Mouse (Mus musculus) adrenal gland, postnatal 10 days (tissue): ENCODE measurements around the gene Setd1a. TPM values are rescaled to one million over a fixed set of nuclear protein-coding genes. Genes with fewer than 3 reads are reported as not detected.
A peak's percentile ranks its signal among the peaks of the same experiment; 100 is the strongest.
"Not testable (repeated sequence)": the region's sequence is repeated elsewhere in the genome, so short reads cannot be mapped to it uniquely, and the experiment has no call there.

Source experiments
- DNase-seq: peaks from one replicate; pipeline ENCODE4 v3.0.0; 2021; ENCODE audit warnings: mixed read lengths
- total RNA-seq, 2 experiments: library from RNA; stranded (reverse); gene quantifications; 2 replicates each; pipeline ENCODE4 v1.2.3; 2021

The Setd1a gene
- total RNA-seq, 2 experiments from 2014 or later, result 35.9 to 46.6 TPM

GRCm38 (mm10) chr7:127766851-127767609 lies 9.4 kb upstream of the Setd1a start:
- DNase-seq, result peak; percentile 16

- no peak for DNase-seq
Observed at GRCm38 (mm10) chr7:127767671-127768345, 8.7 kb upstream of the Setd1a start.

DNA sequence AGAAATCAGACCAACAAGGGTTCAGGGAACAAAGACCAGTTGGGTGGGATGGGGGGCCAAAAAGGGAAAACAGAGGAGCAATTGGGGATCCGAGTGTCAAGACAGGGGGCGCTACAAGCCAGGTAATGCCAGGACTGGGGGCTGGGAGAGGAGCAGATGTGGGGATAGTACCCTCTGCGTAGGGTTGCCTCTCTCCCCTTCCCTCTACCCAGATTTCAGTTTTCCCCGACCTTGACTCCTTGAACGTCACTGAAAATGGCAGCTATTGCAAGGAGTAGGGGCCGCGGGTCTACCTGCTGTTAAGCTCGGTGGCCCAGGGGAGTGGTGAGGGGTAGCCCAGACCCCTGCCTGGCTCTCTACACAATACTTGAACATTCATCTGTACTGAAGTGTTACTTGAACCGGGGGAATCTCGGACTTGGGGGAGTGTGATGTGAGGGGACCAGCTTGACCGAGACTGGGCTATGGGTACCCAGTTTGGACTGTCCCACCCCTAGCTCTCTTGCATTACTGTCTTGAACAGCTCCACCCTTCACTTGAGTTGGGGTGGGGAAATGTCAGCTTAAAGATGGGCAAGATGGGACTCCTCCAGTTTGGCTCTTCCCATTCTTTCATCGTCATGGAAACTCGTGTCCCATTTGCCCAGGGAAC lies 8.0 kb upstream of the Setd1a start:
- peak; percentile 28 for DNase-seq

DNA sequence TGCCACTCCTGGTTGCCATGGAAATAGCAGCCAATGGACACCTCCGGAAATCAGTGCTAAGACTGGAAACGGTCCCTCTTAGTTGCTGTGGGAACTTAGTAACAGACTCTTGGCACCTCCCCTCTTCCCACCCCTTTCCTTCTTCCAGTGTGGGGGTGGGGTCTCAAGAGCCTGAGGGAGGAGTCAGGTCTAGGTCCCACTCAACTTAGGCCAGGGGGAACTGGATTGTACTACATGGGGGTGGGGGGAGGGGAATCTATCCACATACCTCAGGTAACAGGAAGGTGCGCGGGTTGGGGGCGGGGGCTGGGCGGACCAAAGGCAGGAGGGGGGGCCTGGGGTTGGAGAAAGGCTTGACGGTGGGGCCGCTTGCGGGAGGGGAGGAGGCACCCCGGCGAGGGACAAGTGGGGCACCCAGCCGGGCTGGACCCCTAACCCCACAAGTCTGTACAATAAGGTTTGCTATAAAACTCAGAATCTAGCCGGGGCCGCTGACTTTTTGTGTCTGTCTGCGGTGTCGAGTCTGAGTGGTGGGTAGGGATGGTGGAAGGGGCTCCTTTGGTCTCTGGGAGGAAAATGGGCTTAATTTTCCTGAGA lies 7.4 kb upstream of the Setd1a start:
- peak; percentile 96 for DNase-seq

DNA sequence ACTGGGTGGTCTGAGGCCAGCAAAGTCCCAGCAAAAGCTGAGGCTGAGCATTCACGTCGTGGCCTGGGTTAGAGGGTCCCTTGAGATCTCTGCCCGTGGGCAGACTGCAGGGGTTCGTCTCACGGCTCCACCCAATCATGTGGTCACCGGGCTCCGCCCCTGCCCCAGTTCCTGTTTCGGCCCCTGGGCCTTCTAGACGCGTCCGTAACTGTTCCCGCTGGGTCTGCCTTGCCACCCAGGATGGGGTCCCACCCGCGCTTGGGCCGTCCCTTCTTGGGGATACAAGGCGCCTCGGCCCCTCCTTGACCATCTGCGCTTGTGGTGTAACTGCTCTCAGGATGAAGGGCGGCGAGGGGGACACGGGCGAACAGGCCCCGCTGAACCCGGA lies 6.8 kb upstream of the Setd1a start, which contains the start of gene Orai3:
Gene Orai3 (plus strand): TSS at position 165 of the 388 bp plus-strand sequence.
- DNase-seq, result peak; percentile 93

GRCm38 (mm10) chr7:127770039-127770905 lies 6.2 kb upstream of the Setd1a start:
- DNase-seq, result peak; percentile 23

DNA sequence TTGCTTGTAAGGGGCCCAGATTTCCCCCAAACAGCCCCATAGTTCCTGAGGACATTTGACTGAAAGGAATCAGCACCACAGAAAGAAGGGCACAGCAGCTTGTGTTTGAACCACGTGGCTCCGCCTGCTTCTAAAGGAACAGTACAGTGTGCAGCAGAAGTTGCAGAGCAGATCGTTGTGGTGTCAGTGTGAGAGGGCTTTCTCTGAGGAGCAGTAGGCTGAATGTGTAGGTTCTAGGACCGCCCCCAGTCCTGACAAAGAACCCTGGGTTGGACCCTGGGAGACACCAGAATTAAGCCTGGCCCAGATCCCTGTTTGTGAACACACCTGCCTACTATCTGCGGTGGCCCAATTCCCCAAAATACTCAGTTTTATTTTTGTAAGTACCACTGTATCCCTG lies 5.2 kb upstream of the Setd1a start:
- DNase-seq, result no peak

DNA sequence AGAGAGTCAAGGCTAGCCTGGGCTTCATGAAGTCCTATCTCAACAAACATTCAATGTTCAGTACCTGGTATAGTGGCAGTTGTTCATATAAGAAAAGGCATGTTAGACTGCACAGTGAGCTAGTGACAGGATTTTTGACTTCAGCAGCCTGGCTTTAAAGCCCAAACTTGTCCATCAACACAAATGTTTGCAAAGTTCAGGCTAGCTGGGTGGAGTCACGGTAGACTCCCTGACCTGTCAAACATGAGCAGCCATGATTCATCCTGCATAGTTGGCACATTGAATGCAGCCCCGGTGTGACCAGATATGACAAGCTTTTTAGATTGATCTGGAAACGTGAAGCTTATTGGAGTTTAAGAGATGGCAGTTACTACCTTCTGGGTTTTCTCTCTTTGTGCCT lies 4.4 kb upstream of the Setd1a start:
- peak; percentile 27 for DNase-seq

- DNase-seq, result no peak
Observed at GRCm38 (mm10) chr7:127772557-127772956, 3.9 kb upstream of the Setd1a start.

DNA sequence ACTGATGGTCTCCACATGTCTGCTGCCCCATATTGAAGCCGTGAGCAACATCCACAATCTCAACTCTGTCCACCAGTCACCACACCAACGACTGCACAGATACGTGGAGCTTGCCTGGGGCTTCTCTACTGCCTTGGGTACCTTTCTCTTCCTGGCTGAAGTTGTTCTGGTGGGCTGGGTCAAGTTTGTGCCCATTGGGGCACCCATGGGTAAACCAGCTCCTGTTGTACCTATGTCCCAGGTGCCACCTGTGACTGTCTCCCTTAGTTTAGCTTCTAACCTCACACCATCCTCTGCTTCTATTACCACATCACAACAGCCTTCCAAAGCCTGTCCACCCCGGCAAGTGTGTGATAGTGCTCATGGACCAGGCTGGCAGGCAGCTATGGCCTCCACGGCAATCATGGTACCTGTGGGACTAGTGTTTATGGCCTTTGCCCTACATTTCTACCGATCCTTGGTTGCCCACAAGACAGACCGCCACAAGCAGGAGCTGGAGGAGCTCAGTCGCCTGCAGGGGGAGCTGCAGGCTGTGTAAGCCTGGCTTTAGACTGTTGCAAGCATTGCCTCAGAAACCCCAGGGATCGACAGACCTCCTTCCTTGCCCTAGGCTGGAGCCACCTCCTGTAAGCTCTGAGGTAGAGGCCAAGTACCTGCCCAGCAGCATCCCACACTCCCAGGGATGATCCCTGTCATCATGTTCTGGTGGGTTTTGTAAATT lies 2.6 kb upstream of the Setd1a start:
- peak; percentile 88 for DNase-seq

- DNase-seq, result not testable (repeated sequence)
Observed at GRCm38 (mm10) chr7:127775837-127776236, 633 bp upstream of the Setd1a start.

DNA sequence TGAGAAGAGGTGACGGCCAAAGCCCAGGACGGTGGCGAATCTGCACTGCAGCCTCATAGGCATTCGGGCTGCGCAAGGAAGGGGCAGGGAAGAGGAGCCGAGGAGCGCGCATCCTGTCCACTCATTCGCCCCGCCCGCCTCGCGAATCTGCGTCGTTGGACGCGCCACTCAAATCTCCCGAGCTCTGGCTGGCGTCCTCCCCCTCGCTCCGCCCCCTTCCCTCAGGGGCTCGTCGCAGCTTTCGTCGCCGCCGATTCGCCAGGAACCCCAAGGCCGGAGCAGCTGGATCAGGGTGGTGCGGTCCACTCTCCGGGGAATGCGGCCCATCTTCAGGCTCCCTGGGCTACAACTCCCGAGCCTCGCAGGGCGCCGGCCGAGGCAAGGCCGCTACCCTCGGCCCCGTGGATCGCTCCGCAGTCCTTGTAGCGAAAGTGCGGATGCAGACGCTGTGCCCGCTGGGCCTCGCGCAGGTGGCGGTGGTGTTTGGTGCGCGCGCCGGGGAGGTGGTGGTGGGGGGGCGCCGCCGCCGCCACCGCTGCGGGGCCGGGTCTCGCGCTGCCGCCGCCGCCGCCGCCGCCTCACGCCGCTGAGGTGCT lies 506 bp downstream of the Setd1a start:
- peak; percentile 97 for DNase-seq

- peak; percentile 81 for DNase-seq
Observed at GRCm38 (mm10) chr7:127777474-127778266, 1.2 kb downstream of the Setd1a start.

DNA sequence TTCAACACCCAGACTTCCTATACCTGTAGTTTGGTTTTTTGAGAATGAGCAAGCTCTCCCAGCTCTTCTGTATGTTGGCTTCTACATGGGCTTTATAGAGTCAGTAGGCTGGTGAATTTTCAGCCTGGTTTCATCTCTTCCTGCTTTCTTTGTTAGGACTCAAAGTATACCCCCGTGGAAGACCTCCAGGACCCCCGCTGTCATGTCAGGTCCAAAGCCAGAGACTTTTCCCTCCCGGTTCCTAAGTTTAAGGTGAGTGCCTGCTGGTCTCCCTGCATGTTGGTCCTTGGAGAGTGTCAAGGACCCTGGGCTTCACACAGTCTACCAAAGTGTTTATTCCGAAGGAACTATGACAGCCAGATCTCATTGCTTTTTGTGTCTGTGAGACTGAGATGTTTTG lies 1.9 kb downstream of the Setd1a start:
- DNase-seq, result no peak

DNA sequence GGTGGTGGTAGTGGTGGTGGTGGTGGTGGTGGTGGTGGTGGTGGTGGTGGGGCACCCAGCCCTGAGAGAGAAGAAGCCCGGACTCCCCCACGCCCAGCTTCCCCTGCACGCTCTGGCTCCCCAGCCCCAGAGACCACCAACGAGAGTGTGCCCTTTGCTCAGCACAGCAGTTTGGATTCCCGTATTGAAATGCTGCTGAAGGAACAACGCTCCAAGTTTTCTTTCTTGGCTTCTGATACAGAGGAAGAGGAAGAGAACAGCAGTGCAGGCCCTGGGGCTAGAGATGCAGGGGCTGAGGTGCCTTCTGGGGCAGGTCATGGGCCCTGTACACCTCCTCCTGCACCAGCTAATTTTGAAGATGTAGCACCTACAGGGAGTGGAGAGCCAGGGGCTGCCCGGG lies 8.8 kb downstream of the Setd1a start, which contains the start of gene Gm49388:
Gene Gm49388 (plus strand): TSS at position 301 of the 400 bp plus-strand sequence.
- no peak for DNase-seq

DNA sequence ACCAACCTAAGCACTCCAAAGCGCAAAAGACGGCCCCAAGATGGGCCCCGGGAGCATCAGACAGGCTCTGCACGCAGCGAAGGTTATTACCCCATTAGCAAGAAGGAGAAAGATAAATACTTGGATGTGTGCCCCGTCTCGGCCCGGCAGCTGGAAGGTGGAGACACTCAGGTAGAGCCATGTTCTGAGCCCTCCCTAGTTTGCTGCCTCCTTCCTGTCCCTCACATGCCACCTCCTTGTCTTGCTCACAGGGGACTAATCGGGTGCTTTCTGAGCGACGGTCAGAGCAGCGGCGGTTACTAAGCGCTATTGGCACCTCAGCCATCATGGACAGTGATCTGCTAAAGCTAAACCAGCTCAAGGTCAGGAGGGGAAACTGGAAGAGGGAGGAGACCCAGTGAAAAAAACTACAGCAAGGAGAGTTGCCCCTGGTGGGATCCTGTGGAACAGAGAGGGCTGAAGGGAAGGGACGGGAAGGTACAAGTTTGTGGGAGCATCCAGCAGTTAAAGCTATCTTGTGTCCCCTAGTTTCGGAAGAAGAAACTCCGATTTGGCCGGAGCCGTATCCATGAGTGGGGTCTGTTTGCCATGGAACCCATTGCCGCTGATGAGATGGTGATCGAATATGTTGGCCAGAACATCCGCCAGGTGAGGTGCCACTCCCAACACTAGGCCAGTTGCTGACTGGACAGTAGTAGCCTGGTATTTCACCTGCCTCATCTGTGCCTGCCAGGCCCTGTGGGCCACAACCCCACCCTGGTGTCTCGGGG lies 20.8 kb downstream of the Setd1a start:
- DNase-seq, result no peak

DNA sequence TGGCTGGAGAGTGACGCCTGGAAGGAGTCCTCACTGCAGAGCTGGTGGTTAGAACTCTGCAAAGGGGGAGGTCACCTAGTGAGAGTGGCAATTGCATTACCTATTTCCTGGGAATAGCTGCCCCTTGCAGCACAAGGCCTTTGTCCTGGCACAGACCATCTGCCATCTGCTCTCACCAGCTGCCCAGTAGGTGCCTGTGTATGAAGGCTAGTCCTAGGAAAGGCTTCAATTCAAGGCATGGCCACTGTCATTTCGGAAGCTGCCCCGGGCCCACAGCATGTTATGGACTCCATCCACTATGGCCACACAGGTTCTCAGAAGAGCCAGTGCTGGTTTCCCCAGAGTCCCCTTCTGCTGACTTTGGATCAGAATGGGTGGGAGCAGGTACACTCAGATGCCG lies 22.1 kb downstream of the Setd1a start:
- DNase-seq, result no peak

GRCm38 (mm10) chr7:127799211-127799610 lies 22.7 kb downstream of the Setd1a start:
- no peak for DNase-seq

DNA sequence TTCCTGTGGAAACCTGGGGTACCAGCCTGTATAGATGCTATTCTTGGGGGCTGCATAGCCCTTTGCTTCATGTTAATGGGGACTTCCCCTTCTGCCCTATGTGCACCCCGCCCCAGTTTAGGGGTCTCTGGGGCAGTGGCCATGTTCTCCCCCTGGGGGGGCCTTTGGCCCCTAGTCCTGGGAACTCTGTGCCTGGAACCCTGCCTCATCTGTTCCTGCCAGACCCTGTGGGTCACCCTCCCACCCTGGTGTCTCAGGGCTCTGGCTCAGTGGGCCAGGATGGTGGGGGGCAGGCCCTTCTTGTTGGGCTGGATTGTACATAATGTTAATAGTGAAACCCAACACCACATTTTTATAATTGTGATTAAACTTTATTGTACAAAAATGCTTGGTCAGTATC lies 23.3 kb downstream of the Setd1a start:
- DNase-seq, result no peak
